Mouse (Mus musculus): ENCODE results near the gene Cacna1a. TPM values are rescaled to one million over a fixed set of nuclear protein-coding genes. Genes with fewer than 3 reads are reported as not detected.

Gene Cacna1a
- total and polyA plus RNA-seq, 2 experiments from 2014 or later, result 16.5 to 70.5 TPM

DNA sequence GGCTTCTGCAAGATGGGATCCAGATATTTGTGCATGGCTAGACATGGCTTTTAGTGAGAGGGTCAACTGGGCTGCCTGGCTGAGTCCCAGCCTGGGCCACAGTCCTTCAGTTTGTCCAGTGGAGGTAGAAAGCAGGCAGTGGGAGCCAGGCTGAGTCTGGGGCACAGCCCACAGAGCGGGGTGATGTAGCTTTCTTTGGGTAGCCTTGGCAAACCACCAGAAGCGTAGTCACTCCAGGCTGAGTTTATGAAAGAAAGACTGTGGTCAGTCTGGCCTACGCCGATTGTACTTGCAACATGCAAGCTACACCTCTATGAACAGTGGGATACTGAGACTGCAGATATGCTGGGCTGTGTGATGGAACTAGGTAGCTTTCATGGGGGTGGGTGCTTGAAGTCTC lies 94.8 kb downstream of the Cacna1a start:
- 83% methylated on average over 4 of the region's 4 CpGs for WGBS
- no peaks in the 10 kb centered on the region for H3K9me3 ChIP-seq (ENCODE audit: low read length)
- DNase-seq (ENCODE audit: low spot score), result no peak

DNA sequence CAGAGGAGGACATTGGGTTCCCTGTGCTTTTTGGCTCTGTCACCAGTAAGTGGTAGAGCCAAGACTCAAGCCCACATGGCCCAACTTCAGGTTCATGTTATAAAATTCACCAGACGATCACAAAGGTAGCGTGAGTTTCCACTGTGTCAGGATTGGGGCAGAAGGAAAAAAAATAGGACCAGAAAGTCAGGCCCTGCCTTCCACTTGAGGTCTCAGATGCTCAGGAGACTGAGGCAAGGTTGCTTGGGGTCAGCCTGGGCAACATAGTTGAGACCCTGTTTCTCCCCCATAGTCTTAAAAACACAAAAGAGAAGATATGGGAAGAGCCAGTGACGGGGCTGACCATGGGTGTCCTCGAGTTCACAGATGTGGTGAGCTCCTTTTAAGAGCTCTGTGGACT lies 97.1 kb downstream of the Cacna1a start:
- Histone ChIP-seq H3K27me3 (ENCODE audit: insufficient read depth, low read length) (no peaks in the 10 kb centered on the region), H3K36me3 (ENCODE audit: insufficient read depth, low read length) (no peaks in the 10 kb centered on the region), H3K27ac (no peak overlapping the region), H3K4me2 (ENCODE audit: low read depth, low read length) (no peak overlapping the region), H3K4me3 (ENCODE audit: low read length) (no peak overlapping the region), H3K9me3 (ENCODE audit: low read length) (no peaks in the 10 kb centered on the region), H3K4me1 (ENCODE audit: insufficient read depth, low read length) (peaks cover 8% of the 10 kb centered on the region), H3K9ac (replicated peaks; ENCODE audit: low read length) (no peak overlapping the region)
- WGBS, result 77% methylated on average over 4 of the region's 4 CpGs
- TF ChIP-seq CTCF (IDR thresholded peaks at IDR 0.05; ENCODE audit: low read depth), result no peak
- no peak for DNase-seq (ENCODE audit: low spot score)
- peak; percentile 8; the same call in 1 of the 2 replicates for ATAC-seq

More for the DNA sequence above, 94.8 kb downstream of the Cacna1a start:
- Histone ChIP-seq H3K27me3 (ENCODE audit: insufficient read depth, low read length) (no peaks in the 10 kb centered on the region), H3K4me2 (ENCODE audit: low read depth, low read length) (no peak overlapping the region), H3K4me3 (ENCODE audit: low read length) (no peak overlapping the region), H3K9ac (replicated peaks; ENCODE audit: low read length) (no peak overlapping the region), H3K36me3 (ENCODE audit: insufficient read depth, low read length) (no peaks in the 10 kb centered on the region), H3K27ac (no peak overlapping the region), H3K4me1 (ENCODE audit: insufficient read depth, low read length) (peaks cover 8% of the 10 kb centered on the region)
- TF ChIP-seq CTCF (IDR thresholded peaks at IDR 0.05; ENCODE audit: low read depth), result no peak
- ATAC-seq, result no peak

DNA sequence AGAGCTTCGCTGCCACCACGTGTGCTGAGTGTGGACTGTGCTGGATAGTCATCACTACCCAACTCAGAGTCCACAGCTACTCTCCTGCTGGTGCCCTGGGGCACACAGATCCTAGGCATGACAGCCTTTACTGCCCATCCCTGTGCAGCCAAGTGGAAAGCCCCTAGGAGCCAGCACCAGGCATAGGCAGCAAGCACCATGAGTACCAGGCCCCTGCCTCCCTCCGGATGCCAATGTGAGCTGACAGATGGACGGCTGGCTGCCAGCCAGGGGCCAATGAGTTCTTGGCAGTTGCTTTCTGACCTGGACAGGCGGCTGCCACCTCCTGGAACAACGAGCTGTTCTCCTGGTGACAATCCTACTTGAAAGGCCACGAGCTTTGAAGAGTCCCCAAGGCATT lies 97.6 kb downstream of the Cacna1a start:
- Histone ChIP-seq H3K9me3 (ENCODE audit: low read length) (no peaks in the 10 kb centered on the region), H3K27me3 (ENCODE audit: insufficient read depth, low read length) (no peaks in the 10 kb centered on the region), H3K27ac (no peak overlapping the region), H3K4me1 (ENCODE audit: insufficient read depth, low read length) (peaks cover 8% of the 10 kb centered on the region), H3K36me3 (ENCODE audit: insufficient read depth, low read length) (no peaks in the 10 kb centered on the region), H3K4me2 (ENCODE audit: low read depth, low read length) (no peak overlapping the region), H3K9ac (replicated peaks; ENCODE audit: low read length) (no peak overlapping the region), H3K4me3 (ENCODE audit: low read length) (no peak overlapping the region)
- DNase-seq (ENCODE audit: low spot score), result peak; percentile 84
- TF ChIP-seq CTCF (IDR thresholded peaks at IDR 0.05; ENCODE audit: low read depth), result no peak
- peak; percentile 84 for ATAC-seq
- WGBS, result 41% methylated on average over 7 of the region's 7 CpGs

DNA sequence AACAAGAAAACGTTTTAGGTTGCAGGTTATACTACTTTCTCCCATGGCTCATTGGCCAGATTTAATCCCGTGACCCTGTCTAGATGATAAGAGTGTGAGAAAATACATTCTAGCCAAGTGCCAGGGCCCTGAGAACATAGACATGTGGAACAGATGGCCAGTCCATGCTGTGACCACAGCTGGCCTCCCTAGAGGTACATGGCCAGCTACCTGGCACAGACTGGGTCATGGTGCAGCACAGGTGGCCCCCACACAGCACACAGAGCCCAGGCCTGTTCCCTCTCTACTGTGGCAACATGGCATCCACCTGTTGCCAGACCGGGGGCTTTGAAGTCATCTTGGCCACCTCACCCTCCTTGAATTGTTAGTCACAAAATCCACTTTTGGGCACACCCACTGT lies 101.0 kb downstream of the Cacna1a start:
- peak; percentile 17 for DNase-seq (ENCODE audit: low spot score)
- TF ChIP-seq CTCF (IDR thresholded peaks at IDR 0.05; ENCODE audit: low read depth), result no peak
- peak; percentile 47; the same call in 1 of the 2 replicates for ATAC-seq
- no peak overlapping the region for H3K4me3 ChIP-seq (ENCODE audit: low read length)
- peaks cover 8% of the 10 kb centered on the region for H3K4me1 ChIP-seq (ENCODE audit: insufficient read depth, low read length)
- H3K9ac ChIP-seq (replicated peaks; ENCODE audit: low read length), result no peak overlapping the region
- H3K27me3 ChIP-seq (ENCODE audit: insufficient read depth, low read length), result no peaks in the 10 kb centered on the region
- 58% methylated on average over 3 of the region's 3 CpGs for WGBS
- H3K36me3 ChIP-seq (ENCODE audit: insufficient read depth, low read length), result no peaks in the 10 kb centered on the region
- H3K27ac ChIP-seq, result no peak overlapping the region
- H3K4me2 ChIP-seq (ENCODE audit: low read depth, low read length), result no peak overlapping the region
- H3K9me3 ChIP-seq (ENCODE audit: low read length), result no peaks in the 10 kb centered on the region

DNA sequence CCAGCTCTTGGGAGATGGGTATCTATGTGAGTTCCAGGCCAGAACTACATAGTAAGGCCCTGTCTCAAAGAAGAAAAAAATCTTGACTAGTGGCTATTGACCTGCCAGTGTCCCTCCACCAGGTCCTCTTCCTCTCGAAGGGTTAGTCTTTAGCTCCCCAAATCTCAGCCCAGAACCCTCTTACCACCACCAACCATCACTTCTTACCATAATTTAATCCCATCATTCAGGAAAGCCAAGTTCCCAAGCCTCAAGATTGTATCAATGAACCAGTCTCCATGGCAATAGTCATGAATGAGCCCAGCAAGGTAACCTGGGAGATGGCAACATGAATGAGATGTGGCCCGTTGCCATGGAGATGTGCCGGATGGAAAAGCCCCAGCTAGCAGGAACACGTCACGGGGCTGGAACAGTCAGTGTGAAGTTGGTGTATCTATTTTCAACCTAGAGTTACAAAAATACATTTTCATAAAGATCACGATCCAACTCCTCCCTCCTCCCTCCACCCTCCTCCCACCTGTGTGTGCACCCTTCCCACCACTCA lies 106.4 kb downstream of the Cacna1a start:
- no peaks in the 10 kb centered on the region for H3K9me3 ChIP-seq (ENCODE audit: low read length)
- H3K27ac ChIP-seq, result no peak overlapping the region
- no peak overlapping the region for H3K4me2 ChIP-seq (ENCODE audit: low read depth, low read length)
- H3K4me1 ChIP-seq (ENCODE audit: insufficient read depth, low read length), result peaks cover 4% of the 10 kb centered on the region; the same call in 1 of the 2 replicates
- H3K27me3 ChIP-seq (ENCODE audit: insufficient read depth, low read length), result no peaks in the 10 kb centered on the region
- H3K36me3 ChIP-seq (ENCODE audit: insufficient read depth, low read length), result no peaks in the 10 kb centered on the region
- WGBS, result 28% methylated on average over 6 of the region's 6 CpGs
- ATAC-seq, result peak; percentile 87
- no peak overlapping the region for H3K9ac ChIP-seq (replicated peaks; ENCODE audit: low read length)
- peak; percentile 83 for DNase-seq (ENCODE audit: low spot score)
- no peak for TF ChIP-seq CTCF (IDR thresholded peaks at IDR 0.05; ENCODE audit: low read depth)
- H3K4me3 ChIP-seq (ENCODE audit: low read length), result no peak overlapping the region

DNA sequence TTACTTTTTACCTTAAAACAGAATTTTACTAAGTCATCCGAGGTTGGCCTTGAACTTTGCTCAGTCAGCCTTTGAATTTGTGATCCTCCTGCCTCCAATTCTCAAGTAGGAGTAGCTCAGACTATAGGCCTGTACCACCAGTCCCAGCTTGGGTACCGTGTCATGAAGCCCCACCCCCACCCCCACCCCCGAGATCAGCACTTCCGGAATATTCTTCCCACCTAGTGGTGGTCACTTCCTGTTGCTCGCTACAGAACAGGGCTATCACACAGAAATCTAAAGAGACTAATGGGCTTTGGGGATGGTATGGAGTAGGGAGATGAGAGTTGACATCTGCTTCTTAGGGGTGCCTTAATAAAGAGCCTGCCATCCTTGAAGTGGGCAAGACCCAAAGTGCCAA lies 112.9 kb downstream of the Cacna1a start:
- no peaks in the 10 kb centered on the region for H3K36me3 ChIP-seq (ENCODE audit: insufficient read depth, low read length)
- no peak for TF ChIP-seq CTCF (IDR thresholded peaks at IDR 0.05; ENCODE audit: low read depth)
- H3K4me1 ChIP-seq (ENCODE audit: insufficient read depth, low read length), result no peaks in the 10 kb centered on the region
- H3K9me3 ChIP-seq (ENCODE audit: low read length), result no peaks in the 10 kb centered on the region
- no peak overlapping the region for H3K4me3 ChIP-seq (ENCODE audit: low read length)
- no peaks in the 10 kb centered on the region for H3K27me3 ChIP-seq (ENCODE audit: insufficient read depth, low read length)
- H3K27ac ChIP-seq, result no peak overlapping the region
- 75% methylated on average over 5 of the region's 5 CpGs for WGBS
- H3K9ac ChIP-seq (replicated peaks; ENCODE audit: low read length), result no peak overlapping the region
- 0 out of 2 replicates have a peak, but pooled peaks have one; percentile 15 for ATAC-seq
- H3K4me2 ChIP-seq (ENCODE audit: low read depth, low read length), result no peak overlapping the region
- DNase-seq (ENCODE audit: low spot score), result no peak

DNA sequence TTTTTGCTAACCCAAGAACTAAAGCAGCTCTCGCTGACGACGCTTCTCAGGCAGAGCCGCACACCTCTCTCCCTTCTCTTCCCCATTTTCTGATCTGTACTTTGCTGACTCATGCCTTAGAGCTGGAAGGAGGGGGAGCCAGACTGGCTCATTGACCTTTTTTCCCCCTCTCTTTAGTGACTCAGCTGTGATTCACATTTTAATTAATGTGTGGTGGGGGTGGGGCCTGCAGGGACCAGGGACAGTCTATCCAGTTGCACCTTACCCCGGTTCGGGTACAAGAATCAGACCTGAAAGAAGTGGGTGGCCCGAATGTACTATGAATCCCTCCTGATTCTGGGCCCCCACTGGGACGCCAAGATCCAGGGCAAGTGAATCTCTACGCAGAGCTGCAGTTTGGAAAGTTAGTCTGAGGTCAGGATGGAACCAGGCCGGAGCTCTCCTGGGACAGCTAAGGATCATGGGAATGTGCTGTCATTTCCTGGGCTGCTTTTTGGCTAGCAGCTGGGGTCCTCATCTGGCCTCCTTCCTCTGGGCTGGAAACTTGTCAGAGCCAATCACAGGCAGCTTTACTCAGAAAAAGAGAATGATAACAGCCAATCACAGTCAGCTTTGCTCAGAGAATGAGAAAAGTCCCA lies 113.5 kb downstream of the Cacna1a start:
- WGBS, result 71% methylated on average over 10 of the region's 10 CpGs
- no peak overlapping the region for H3K4me2 ChIP-seq (ENCODE audit: low read depth, low read length)
- DNase-seq (ENCODE audit: low spot score) (peak; percentile 51), ATAC-seq (peak; percentile 24; the same call in 1 of the 2 replicates)
- H3K9ac ChIP-seq (replicated peaks; ENCODE audit: low read length), result no peak overlapping the region
- H3K4me3 ChIP-seq (ENCODE audit: low read length), result no peak overlapping the region
- no peak for TF ChIP-seq CTCF (IDR thresholded peaks at IDR 0.05; ENCODE audit: low read depth)
- no peaks in the 10 kb centered on the region for H3K36me3 ChIP-seq (ENCODE audit: insufficient read depth, low read length)
- H3K27ac ChIP-seq, result no peak overlapping the region
- H3K27me3 ChIP-seq (ENCODE audit: insufficient read depth, low read length), result no peaks in the 10 kb centered on the region
- H3K4me1 ChIP-seq (ENCODE audit: insufficient read depth, low read length), result no peaks in the 10 kb centered on the region
- no peaks in the 10 kb centered on the region for H3K9me3 ChIP-seq (ENCODE audit: low read length)

All from hindbrain, postnatal 0 days (tissue).